Mouse (Mus musculus): ENCODE results near the gene Kifc5b.

GRCm38 (mm10) chr17:26949051-26949577 is 32.2 kb downstream of the Kifc5b start:
- TF ChIP-seq CTCF (IDR thresholded peaks at IDR 0.05; ENCODE audit: borderline replicate concordance, control insufficient read depth, extremely low read depth, insufficient read depth, low read length, poor library complexity), result peak; percentile 56; the same call in 1 of the 2 replicates
- TF ChIP-seq POLR2A (IDR thresholded peaks at IDR 0.05; ENCODE audit: control insufficient read depth, extremely low read depth, insufficient read depth, low read length, poor library complexity), result no peak
